Mouse (Mus musculus) B cell, adult (primary cell): ENCODE results near the gene 2210016F16Rik. TPM values are rescaled to one million over a fixed set of nuclear protein-coding genes. Genes with fewer than 3 reads are reported as not detected.

ENCODE experiments used
- total RNA-seq: library from RNA; stranded (reverse); gene quantifications from 4 replicates; pipeline ENCODE4 v1.2.4, GENCODE M21; 2023; ENCODE audit not compliant: inconsistent age

2210016F16Rik gene
- 12.4 to 14.5 TPM (median 13.1 TPM) in 4 replicates for total RNA-seq

DNA sequence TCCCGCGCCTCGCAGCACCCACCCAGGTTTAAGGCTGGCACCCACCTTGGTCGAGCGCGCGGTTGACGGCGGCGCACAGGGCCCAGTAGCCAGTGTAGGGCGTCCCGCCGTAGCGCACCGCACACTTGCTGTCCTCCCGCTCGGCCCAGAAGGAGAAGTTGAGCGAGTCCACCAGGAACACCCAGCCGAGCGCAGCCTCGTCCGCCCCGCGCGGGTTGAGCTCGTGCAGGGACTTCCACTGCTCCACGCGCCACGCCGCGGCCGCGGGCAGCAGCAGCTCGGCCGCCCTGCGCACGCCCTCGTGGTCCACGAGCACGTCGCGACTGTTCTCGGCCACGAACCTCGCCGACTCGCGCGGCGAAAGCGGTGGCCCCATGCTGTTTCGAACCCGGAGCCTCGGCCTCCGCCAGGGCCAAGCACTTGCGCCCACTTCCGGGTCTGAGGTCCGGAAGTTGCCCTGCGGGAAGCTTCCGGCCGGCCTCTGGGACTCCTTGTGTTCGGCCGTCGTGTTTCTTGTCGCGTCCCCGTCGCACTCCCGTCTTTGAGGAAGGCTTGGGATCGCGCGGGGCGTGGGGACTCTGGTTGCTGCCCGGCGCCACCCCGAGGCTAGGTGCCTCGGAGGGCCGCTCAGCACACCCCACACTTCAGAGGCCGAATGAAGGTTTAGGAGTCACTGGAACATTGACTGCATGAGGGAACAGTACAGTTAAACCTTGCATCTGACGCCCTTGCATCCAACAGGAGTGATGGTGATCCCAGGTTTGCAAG lies at the start of gene 2210016F16Rik:
TSS of gene 2210016F16Rik (minus strand) at position 447 of the 768 bp plus-strand sequence.

DNA sequence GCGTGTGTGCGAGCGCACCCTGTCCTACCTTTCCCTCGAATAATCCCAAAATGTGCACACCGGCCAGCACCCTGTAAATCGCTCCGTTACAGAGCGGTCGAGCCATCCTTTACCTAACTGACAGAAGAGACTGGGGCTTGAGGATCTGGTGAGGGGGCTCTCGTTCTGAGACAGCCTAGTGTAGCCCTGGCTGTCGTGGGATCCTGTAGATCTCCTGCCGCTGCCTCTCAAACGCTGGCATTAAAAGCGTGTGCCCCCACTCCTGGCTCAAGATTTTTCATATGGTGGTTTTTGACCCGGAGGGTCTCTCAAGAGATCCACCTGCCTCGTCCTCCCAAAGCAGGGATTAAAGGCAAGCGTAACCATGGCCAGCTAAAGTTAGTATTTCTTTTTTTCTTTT lies 18.2 kb upstream of the 2210016F16Rik start, which contains the start of gene Hnrnpk:
TSS of gene Hnrnpk (minus strand) at position 101 of the 400 bp plus-strand sequence.

DNA sequence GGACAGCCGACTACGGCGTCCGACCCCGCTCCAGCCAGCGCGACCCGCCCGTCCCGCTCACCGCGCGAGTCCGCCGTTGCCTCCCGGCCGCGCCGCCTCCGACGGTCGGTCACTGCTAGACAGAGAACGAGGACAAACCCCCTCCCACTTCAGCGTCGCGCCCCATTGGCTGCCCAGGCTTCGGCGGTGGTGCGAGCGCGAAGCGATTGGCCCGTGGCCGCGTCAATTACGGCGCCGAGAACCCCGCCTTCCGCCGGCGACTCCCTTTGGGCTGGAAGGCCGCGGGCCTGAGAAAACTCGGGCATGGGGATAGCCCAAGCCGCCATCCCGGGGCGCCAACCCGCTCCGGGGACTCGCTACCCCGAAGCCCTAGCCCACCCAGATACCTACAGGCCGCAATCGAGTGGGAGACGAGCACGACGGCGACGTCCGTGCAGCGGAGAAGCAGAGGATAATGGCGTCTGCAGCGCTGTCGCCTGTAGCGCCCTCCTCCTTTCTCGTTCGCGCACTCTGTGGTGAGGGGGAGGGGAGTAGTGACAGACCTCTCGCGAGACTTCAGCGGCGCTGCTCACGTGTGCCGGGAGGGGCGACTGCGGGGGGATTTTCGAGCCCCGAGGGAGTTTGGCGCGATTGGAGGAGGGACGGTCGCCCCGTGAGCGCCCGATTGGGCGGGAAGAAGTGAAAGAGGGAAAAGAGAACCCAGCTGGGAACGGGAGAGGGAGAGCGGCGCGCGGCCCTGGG lies 17.1 kb upstream of the 2210016F16Rik start, which contains the start of gene Rmi1:
TSS of gene Rmi1 (plus strand) at position 246 of the 741 bp plus-strand sequence.

DNA sequence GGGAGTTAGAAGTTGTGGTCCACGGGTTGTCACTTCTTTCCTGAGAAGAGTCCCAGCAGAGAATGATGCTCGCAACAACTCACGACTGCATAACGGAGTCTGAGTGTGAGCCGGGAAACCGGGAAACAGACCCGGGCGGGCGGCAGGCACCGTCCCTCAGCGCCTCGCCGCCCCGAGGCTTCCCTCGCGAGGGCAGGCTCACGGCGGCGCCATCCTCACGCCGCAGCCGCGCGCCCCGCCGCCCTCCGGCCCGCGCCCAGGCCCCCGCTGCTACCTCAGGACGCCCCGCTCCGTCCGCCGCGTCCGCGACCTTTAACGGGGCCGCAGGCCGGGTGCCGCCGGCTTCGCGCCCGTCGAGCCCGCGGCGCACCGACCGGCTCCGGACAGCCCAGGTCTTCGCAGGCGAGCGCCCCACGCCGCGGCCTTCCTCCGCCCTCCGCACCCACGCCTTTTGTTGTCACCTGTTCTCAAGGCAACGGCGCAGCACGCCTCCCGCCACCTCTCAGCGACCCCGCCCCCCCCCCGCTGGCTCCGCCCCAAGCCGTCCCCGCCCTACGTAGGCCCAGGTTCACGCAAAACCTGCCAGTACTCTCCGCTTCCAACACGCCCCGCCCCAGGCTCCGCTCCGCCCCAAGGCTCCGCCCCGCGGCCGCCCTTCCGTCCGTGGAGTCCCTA lies 26.3 kb downstream of the 2210016F16Rik start, which contains the start of gene Kif27:
TSS of gene Kif27 (minus strand) at position 494 of the 675 bp plus-strand sequence.

Other genes with a start within 250 kb of the 2210016F16Rik start
- gene Idnk, start 227.6 kb downstream of the 2210016F16Rik start, total RNA-seq = 63.8 to 84.7 TPM (median 67.1 TPM) in 4 replicates
- 90.2 to 99.8 TPM (median 94.2 TPM) in 4 replicates for gene Ubqln1, start 169.6 kb downstream of the 2210016F16Rik start, total RNA-seq
- gene Gkap1, start 109.5 kb downstream of the 2210016F16Rik start, total RNA-seq = 3.1 to 5.1 TPM (median 3.8 TPM) in 4 replicates
- gene Kif27, start 26.1 kb downstream of the 2210016F16Rik start, total RNA-seq = 0.16 to 0.39 TPM (median 0.37 TPM) in 4 replicates
- gene Rmi1, start 17.0 kb upstream of the 2210016F16Rik start, total RNA-seq = 50.2 to 54.6 TPM (median 52.7 TPM) in 4 replicates
- 1,294 to 1,357 TPM (median 1,337 TPM) in 4 replicates for gene Hnrnpk, start 18.1 kb upstream of the 2210016F16Rik start, total RNA-seq
- gene Slc28a3, start 225.7 kb upstream of the 2210016F16Rik start, total RNA-seq = 0.10 to 0.12 TPM in 2 of 4 replicates, not detected in the others